In genomic region chr8:46616879-46617689, GRCm38 (mm10) we compare ENCODE assay signal across 8 mouse cellular contexts. TPM values are rescaled to one million over a fixed set of nuclear protein-coding genes. Genes with fewer than 3 reads are reported as not detected.
A peak's percentile ranks its signal among the peaks of the same experiment; 100 is the strongest.
DNase-seq lines count a peak whose midpoint lies in the region; ATAC-seq and TF ChIP-seq lines count a peak whose summit lies in the region.

Gene Primpol (minus strand): TSS chr8:46617212.
Gene Casp3 (plus strand): TSS chr8:46617291.

- peak; percentile 87; the same call in 1 of the 2 replicates for TF ChIP-seq POLR2A in lung, adult 2 months (IDR thresholded peaks at IDR 0.05; ENCODE audit: borderline replicate concordance, extremely low read depth, low read depth, low read length)

- H3K4me2 ChIP-seq in forebrain, embryonic 14.5 days (ENCODE audit: low read length) = peak within 1 kb of the TSS; percentile 96

- no peak for TF ChIP-seq CTCF in lung, adult 2 months (IDR thresholded peaks at IDR 0.05; ENCODE audit: insufficient read depth, low read length)

- H3K27ac ChIP-seq in forebrain, embryonic 14.5 days (ENCODE audit: low read depth, low read length) = peak within 1 kb of the TSS; percentile 96

- peaks cover 12% of the 10 kb centered on the region for H3K4me1 ChIP-seq in forebrain, embryonic 14.5 days (ENCODE audit: control insufficient read depth, insufficient read depth, low read length)
- H3K4me1 ChIP-seq in lung, adult 2 months (ENCODE audit: control insufficient read depth, insufficient read depth, low read length) = peaks cover 6% of the 10 kb centered on the region

- H3K36me3 ChIP-seq in forebrain, embryonic 14.5 days (ENCODE audit: control insufficient read depth, insufficient read depth, low read length) = no peaks in the 10 kb centered on the region

- no peaks in the 10 kb centered on the region for H3K9me3 ChIP-seq in forebrain, embryonic 14.5 days (replicated peaks; ENCODE audit: control insufficient read depth, low read length)

- peak within 1 kb of the TSS; percentile 79 for H3K4me3 ChIP-seq in forebrain, embryonic 14.5 days (ENCODE audit: low read depth, low read length)
- H3K4me3 ChIP-seq in lung, adult 2 months (replicated peaks; ENCODE audit: extremely low read depth, low read depth, low read length) = peak within 1 kb of the TSS; percentile 89

- DNase-seq in ES-CJ7 (ENCODE audit: low read depth, low spot score) = peak; percentile 98
- DNase-seq in cerebellum, adult 11 months = peak; percentile 94
- peak; percentile 98 for DNase-seq in forebrain, embryonic 14.5 days (ENCODE audit: low spot score)
- peak; percentile 96 to 97 for DNase-seq in heart, postnatal 14 days
- peak; percentile 83 to 93 for DNase-seq in layer of hippocampus, adult 18-20 months (ENCODE audit: low spot score in 2 of 2)
- DNase-seq in lung, adult 2 months = peak; percentile 93
- DNase-seq in thymus, adult 18-20 months = peak; percentile 93

- ATAC-seq in forebrain, embryonic 14.5 days = peak; percentile 98
- ATAC-seq in neutrophil, adult 5-6 weeks (ENCODE audit: extremely low read depth, insufficient number of reproducible peaks, low FRiP score, poor library complexity, severe bottlenecking) = peak; percentile 91

- intact Hi-C loops in heart, postnatal 14 days (cut with DNase I) = no loop called here

- H3K27me3 ChIP-seq in forebrain, embryonic 14.5 days (replicated peaks; ENCODE audit: control insufficient read depth, insufficient read depth, low read length) = no peaks in the 10 kb centered on the region

- WGBS in forebrain, embryonic 14.5 days = under 1% methylated on average over 54 of the region's 54 CpGs
- under 1% methylated on average over 54 of the region's 54 CpGs for WGBS in lung, adult 2 months

- H3K9ac ChIP-seq in forebrain, embryonic 14.5 days (ENCODE audit: low read length) = peak within 1 kb of the TSS; percentile 98

RNA-seq across cellular contexts. Expression of gene Primpol, which starts in this region (rescaled TPM):
- 6.7 and 9.4 TPM in 2 replicates for polyA plus RNA-seq in forebrain, embryonic 14.5 days (2014; fragmentation: Nextera tagmentation; extraction: Ambion mirVana)
- total RNA-seq in heart, postnatal 14 days (2021) = 1 to 10 TPM; 3.0 to 3.6 TPM
- total RNA-seq in layer of hippocampus, adult 18-20 months (2021) = 1 to 10 TPM; 3.6 to 5.0 TPM
- 0.81 and 1.8 TPM in 2 replicates for polyA plus RNA-seq in lung, adult 2 months (2012; rRNA removed)
- 19.1 and 23.8 TPM in 2 replicates for total RNA-seq in neutrophil, adult 5-6 weeks (2017)

RNA-seq across cellular contexts. Expression of gene Casp3, which starts in this region (rescaled TPM):
- 227 and 252 TPM in 2 replicates for polyA plus RNA-seq in forebrain, embryonic 14.5 days (2014; fragmentation: Nextera tagmentation; extraction: Ambion mirVana)
- 1 to 10 TPM; 6.3 to 7.6 TPM for total RNA-seq in heart, postnatal 14 days (2021)
- 1 to 10 TPM; 9.1 to 9.7 TPM for total RNA-seq in layer of hippocampus, adult 18-20 months (2021)
- 2.6 and 5.4 TPM in 2 replicates for polyA plus RNA-seq in lung, adult 2 months (2012; rRNA removed)
- total RNA-seq in neutrophil, adult 5-6 weeks (2017) = 61.6 and 61.9 TPM in 2 replicates

Comparison
In these comparisons a context has a peak if more than half of its experiments do, and no peak if none do; other contexts are left out.
1. Peak in every context shown above with its lines: DNase-seq, ATAC-seq, H3K4me3 ChIP-seq and H3K27ac ChIP-seq.
2. RNA of gene Casp3 (polyA plus RNA-seq): 227 to 252 TPM in forebrain, embryonic 14.5 days; 2.6 to 5.4 TPM in lung, adult 2 months; every median in the first group is over 10 times any median in the second.